Mouse (Mus musculus) left cerebral cortex, adult 18-20 months (tissue): ENCODE measurements at regions not wholly inside any gene's neighbourhood (a gene's known extent, or its start where the extent isn't known, plus 50 kb on each side); places are given as distances from the start of the nearest gene placed in this dataset.

Experiments used
- DNase-seq, 2 experiments: peaks; one replicate each; pipeline ENCODE4 v3.0.0; 2021 to 2022; ENCODE audit warnings: low spot score in 2 of 2, mixed read lengths in 1 of 2

DNA sequence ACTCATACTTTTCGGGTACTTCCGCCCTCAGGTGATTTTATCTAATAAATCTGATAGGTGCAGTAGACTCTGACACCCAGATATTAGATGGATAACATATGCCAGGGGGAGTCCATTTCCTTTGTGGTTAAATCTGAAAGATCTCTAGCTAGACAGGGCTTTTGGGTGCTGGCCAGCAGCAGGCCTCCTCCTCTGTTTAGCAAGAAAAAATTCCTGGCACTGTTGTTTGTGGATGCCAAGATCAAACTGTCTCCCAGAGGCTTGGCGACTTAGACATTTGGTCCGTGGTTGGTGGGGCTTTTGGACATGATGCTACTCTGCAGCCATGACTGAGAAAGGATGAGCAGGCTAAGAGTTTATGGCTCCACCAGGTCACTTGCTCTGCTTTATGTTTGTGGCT lies 287.5 kb upstream of the Usp25 start:
- DNase-seq = no peak

DNA sequence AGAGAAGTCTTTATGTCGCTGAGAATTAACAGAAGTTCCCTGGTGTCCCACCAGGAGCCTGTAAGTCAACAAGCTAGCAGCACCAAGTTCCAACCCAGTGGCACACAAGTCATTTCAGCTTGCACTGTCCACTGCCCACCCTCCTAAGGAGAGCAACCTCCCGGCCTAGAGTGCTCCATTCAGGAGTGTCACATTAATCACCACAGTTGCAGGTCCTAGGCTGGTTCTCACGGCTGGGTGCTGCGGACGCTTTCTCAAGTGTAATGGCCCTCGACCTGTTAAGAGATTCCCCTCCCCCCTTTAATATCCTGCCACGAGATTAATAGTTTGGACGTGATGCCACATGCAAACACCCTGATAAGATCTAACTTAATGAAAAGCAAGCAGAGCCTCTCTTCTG lies 288.2 kb upstream of the Usp25 start:
- no peak for DNase-seq

DNA sequence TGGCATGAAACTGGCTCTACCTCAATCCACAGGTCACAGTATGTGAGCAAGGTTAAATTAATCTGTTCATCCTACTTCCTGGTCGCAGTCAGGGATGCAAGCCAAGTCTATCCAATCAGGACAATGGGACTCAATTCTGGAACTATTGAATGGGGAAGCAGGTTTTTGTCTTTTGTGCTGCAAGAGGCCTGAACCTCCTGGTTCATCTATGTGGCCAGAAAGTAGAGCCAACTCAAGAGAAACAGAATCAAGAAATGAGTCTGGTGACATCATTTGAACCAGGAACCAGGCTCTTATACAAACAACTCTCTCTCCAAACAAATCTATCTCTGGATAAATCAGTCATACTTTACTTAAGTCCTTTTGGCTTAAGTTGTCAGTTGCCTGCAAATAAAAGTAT lies 294.7 kb upstream of the Usp25 start:
- no peak for DNase-seq

DNA sequence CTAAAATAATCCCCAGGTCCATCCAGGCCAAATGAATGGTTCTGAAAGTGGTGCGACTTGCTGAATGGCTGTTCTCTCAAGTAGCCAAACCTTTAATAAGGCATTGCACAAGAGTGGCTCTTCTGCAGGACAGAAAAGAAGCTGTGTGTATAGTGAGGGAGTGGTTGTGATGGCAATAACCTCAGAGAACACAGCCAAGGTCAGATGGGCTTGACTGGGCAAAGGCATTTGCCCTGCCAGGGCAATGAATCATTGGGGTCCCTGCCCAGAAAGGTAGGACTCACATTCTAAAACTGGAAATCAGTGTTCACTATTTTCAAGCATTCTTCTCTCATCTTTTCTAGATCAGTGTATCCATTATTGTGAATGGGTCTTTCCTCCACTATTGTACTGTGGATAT lies 295.4 kb upstream of the Usp25 start:
- no peak for DNase-seq

DNA sequence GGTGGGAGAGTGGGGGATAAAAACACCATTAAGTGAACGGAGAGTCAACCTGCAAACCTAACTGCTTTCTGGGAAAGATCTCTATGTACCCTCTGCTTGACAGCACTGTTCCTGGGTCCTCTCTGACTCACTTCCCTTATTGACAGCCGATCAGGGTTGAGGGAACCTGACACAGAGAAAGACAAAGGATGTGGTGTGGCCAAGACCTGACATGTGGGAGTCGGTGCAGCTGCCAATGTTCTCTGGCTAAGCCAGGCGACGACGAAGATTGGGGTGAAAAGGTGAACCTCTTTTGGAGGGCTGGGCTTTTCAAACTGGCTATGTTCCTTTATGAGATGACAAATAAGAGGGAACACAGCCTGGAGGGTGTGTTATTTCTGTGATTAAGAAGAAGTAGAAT lies 318.6 kb upstream of the Usp25 start:
- no peak for DNase-seq

DNA sequence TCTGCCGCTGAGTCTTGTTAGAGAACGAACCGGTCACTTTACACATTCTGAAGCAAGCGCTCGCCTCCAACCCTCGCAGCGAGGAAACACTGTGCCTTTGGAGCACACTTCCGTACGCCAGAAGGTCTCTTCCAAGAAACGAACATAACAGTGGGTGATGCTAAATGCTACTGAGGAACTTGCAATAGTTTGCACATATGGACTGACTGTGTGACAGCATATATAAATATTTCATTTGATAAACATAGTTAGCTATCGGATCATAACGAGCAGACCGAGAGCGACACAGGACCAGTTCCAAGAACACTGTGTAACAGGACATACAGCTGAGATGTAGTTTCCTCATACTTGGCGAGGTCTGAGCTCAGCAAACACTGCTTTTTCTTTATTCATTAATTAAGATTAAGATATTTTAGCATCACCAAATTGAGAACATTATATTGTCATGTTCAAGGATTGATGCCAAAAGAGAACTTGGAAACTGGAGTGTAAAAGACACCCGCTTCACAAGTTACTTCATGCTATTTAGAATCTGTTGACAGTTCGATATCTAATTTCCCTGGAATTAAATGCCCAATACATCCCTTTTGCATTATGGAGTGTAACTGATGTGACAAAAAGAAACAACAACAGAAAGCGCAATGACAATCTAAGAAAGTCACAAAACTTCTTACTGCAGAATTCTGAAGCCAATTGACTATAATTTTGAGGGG lies 314.3 kb upstream of the Nrip1 start:
- DNase-seq = peak; percentile 13 to 49

DNA sequence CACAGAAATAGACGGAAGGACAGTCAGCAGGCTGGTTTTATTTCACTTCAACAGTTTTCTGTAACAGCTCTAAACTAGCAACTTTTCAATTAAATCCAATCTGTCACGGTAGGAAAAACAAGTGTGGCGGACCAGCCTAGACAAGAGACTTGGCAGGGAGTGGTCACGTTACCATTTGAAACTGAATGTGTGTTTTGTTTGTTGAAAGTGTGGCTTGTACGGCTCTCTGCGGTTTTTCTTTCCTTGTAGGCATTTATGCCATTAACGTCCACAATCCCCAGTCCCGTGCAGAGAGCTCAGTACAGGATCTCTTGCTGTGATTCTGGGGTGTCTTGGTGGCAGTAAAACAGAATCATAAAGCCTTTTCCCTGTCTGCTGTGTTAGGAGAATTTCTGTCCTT lies 311.9 kb upstream of the Nrip1 start:
- no peak for DNase-seq

DNA sequence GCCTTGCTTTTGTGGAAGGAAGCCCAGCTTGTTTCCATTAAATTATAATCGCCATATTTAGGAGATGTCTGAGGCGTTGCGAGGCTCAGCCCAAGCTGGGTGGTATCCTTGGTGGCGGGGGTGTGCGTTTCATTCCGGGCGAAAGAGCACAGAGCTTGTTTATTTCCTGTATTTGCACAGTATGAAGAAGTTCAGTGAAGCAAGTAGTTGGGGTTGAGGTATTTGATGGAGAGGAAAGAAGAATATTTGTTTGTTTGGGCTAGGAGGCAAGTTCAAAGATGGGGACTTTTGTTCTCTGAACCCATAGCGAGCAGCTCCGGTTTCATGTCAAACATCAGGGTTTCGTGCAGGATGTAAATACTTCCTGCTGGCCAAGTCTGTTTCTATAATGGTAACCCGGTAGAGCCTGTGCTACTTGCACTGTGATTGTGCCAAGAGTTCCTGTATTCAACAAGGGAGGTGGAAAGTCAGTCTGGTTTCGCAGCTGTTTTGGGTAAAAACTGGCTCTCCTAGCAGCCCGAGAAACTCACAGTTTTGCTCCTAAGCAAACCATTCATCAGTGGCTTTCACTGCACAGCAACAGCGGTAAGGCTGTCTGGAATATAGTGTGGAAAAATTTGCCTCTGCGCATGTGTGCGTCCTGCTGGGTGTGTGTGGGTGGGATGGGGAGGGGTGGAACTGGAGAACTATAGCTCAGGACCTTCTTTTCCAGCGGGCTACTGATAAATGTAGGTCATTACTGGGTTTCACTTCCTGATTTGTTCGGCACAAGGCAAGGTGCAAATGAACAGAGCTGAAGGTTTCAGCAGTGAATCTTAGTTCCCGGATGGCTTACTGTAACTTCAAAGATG lies 306.7 kb upstream of the Nrip1 start:
- peak; percentile 42 to 48 for DNase-seq

DNA sequence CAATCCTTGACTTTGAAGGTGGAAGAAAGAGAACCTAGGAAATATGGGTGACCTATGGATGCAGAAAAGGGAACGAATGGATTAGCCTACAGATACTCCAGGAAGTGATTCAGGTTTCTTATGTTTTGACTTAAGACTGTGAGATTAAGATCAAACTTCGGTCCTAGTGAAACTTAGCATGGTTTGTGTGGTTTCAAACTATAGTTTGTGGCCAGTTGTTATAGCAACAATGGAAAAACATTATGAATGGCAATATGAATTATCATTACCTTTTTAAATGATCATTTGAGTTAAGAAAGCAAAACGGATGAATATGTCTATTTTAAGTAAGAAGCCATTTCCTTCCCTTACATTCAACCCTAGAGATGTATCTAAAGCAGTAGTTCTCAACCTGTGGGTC lies 305.3 kb upstream of the Nrip1 start:
- DNase-seq = no peak

DNA sequence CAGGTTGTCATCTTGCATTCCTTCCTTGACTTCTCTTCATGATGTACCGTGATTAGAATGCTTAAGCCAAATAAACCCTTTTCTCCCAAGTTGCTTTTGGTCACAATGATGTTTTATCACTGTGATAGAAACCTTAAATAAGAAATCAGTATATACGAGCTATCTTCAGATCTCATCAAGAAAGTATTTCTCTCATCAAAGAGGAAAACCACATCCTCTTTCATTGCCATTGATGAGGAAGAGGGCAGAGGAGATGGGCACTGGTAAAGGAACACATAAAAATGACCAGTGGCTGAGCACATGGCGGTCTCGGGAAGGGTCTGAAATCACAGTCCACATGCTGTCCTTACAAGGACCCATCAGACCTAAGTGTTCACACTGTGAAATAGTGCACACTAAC lies 296.2 kb upstream of the Nrip1 start:
- DNase-seq = no peak

DNA sequence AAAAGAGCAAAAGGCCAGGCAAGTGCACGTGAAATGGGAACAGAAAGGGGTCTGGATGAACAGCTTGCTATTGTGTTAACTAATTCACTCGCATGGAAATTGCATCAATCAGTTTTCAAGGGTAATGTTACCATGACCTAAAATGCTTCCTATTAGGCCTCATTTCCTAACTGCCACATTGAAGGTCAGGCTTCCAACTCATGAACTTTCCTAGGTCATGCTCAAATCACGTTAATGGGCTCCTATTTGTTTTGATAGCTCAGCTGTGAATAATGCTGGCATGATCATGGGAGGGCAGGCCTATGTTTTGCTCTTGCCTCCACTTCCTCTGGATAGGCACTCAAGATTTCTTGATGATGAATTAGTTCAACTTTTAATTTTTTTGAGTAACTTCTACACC lies 293.4 kb upstream of the Nrip1 start:
- DNase-seq = no peak

DNA sequence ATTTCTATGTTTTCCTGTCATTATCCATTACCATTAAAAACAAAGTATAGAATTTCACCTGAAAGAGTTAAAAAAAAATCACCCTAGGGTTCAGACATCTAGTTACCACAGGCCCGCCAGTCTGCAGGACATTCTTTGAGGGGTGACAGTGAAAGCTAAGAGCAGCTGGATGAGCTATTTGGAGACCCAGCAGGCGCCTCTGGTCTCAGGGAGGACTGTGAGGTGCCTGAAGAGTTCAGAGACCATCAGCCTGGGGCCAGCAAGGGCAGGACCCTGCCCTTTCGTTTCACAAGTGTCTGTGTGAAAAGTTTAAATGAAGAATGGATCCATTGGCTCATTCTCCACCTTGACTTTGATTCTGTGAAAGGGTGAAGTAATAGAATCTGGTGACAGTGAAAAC lies 281.5 kb upstream of the Nrip1 start:
- no peak for DNase-seq

DNA sequence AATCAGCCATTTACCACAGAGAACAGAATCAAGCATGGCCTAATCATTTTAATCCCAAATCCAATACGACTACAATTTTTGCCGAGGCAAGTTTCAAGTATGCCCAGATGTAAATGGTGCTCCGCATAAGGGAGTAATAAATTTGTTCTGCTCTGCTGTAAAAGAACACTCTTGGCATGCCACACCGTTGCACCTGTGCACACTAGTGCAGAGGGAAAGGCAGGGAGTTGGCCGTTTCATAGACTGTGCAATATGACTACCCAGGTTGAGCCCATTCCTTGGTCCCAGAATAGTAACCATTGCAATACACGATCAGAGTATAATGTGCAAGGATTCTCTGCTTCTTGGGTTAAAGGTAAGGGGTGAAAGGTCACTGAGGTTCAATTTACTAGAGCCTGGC lies 270.7 kb upstream of the Nrip1 start:
- DNase-seq = no peak

DNA sequence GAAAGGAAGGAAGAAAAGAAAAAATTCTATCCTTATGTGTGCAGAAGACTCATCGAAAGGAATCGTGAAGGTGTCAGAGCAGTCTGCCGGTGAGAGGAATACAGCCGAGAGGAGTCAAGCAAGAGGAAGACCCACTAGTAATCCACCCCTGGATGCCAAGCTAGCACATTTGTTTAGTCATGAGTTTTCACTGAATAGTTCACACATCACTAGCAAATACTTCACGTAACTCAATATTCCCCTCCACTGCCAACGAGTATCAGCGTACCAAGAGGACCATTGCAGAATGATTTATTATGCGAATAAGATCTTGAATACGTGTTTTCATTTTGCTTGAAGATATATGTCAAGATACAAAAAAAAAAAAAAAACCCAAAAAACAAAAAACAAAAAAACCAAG lies 270.2 kb upstream of the Nrip1 start:
- DNase-seq = no peak

DNA sequence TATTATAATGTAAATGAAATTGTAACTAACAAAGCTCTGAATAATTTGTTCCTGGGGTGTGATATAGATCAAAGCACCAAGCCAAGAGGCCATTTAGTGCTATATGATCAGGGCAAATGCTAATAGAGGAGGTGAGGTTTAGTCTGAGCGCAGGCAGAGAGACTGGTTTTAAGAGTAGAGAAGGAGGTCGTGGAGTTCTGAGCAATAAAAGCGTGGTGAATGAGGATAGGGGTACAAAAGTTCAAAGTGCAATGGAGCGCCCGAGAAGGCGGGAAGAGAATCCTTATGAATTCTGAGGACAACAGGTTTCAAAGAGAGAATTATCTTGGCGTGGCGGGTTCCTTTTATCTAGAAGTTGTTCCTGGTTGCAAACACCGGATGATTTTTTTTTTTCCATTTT lies 261.5 kb upstream of the Nrip1 start:
- no peak for DNase-seq

DNA sequence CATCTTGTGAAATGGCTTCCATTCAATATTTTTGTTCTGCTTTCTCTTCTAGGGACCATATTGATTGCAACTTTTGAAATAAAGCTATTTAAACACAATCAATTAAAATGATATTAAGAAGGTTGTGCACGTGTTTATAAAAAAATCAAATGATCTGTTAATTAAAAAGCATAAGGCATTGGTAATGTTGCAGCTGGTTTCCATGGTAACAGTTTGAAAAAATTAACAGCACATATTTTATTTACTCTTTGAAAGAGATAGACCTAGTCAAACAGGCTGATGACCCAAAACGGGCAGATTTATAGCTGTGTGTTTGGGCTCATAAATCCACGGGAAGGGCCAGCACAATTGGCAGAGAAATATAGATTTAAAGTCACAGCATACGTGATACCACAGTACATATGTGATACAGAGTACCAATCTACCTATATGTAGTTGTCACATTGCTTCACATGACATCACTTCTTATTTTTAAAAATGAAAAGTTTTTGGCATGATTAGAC lies 260.6 kb upstream of the Nrip1 start:
- no peak for DNase-seq

DNA sequence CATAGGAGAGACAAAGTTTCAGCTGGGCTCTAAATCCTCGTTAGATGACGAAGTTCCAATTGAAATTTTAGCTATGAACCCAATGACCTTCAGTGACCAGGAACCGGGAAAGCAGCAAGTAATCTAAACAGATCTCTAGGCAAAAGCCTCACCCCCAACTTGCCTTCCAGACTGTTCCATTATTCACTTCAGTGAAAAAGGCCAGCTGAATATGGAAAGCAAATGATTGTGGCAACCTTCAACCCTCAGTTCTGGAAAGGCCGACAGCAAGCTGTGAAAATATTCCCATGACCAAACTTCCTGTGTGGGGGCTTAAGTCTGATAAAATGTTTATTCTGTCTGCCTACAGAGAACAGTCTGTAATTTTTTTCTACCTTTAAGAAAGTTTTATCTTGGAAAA lies 252.5 kb upstream of the Nrip1 start:
- no peak for DNase-seq

DNA sequence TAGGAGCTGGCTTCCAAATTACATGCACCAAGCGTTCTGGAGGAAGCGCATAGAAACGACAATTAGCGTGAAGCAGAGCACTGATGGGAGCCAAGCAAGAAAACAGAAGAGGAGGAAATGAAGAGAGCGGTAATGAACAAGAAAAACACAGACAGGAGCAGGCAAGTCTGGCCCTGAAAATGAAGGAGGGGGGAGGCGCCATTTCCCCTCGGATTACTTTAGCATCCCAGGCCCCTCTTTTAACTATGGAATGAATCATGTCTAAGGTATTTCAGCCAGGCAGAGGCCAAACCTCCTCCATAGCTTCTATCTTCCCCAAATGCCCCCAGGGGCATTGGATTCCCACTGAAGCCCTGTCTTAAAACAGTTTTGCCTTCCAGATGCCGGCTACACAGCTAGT lies 248.1 kb upstream of the Nrip1 start:
- DNase-seq = no peak

DNA sequence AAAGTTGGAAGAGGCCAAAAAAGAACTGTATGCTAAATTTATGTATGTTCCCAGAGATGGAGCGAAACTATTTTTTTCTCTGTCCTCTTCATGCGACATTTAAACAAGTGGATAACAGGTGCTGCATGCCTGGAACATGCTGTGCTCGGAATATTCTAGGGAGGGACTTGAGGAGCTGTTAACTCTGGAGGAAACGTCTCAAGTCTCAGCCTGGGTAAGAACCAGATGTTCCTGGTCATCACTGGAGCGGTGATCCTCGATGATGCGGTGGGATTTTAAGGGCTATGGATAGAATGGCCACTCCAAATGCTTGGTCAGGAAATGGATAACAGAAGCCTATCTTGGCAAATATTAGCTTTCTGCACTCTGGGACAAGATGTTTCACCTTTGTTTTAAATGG lies 244.7 kb upstream of the Nrip1 start:
- DNase-seq = no peak

DNA sequence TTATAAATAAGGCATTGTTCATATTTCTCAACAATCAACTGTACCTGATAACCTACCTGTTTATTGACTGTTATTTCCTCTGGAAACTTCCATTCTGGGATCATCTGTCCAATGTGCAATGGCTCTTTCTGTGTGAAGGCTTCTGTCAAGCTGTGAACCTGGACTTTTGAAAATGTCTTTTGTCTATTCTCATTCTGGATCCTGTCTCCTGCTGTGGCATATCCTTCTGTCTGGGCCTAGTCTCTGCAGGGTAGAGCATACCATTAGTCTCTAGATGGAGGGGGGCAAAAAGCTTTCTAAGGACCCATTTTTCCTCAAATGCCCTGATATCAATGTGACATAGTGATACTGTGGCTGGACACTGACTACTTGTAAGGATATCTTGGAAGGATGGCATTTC lies 237.4 kb upstream of the Nrip1 start:
- no peak for DNase-seq

DNA sequence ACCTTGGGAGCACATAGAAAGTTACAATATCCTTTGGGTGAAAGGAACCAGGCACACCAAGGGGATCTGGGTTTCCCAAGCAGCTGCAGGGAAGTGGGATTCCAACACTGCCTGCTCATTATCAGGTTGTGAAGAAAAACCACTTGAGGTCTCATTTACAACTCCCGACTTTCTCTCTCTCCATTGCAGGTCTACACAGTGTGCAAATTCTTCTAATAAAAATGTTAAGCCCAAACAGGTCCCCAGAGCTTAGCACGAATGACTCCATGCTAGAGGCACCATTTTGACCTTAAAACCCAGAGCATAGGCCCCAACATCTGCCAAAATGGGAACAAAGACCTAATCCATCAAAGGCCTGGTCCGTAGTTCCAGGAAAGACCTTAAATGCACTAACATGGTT lies 231.3 kb upstream of the Nrip1 start:
- no peak for DNase-seq

DNA sequence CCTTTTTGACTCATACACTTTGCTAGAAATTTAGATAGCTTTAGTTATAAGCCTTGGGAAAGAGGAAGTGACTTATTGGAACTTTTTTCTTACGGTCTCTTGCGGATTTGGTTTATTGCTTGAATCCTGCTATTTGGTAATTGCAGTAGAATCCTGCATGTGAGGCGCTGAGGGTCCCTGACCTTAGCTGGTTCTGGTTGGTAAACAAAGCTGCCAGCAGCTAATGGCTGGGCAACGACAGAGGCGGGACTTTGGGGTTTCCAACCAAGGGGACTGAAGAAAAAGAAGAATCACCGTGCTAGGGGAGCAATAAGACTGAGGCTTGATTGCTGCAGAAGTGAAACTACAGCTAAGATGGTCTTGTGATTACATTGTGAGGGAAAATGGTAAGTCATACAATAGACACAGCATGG lies 230.2 kb upstream of the Nrip1 start:
- DNase-seq = no peak

DNA sequence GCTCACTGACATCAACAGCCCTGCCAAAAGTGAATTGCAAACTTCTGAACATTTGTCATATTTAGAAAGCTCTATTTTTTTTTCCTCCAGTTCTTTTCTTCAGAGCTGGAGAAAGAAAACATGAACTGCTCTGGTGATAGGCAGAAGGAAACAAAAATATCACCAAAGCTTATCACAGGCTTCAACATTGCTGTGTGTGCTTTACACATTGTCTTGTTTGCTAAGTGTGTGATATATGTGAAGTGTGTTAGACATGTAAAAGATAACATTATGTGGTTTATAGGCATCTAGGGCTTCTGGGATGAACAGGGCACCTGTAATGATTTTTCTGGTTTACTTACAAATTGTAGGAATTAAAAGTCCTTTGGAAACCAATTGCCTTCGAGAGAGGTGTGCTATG lies 229.8 kb upstream of the Nrip1 start:
- no peak for DNase-seq
